Mouse (Mus musculus) CH12.LX (cell line): Measurements from ENCODE around the gene Rps6ka6.

Experiments used
- CTCF ChIP-seq, 2 experiments: IDR thresholded peaks in 1 of 2; conservative IDR thresholded peaks in 1 of 2; 2 replicates each; pipeline ENCODE4 v1.5.1; 2011 to 2012; ENCODE audit warnings: low read depth in 2 of 2, low read length in 2 of 2, improper control_type of control experiment in 1 of 2, inconsistent platforms in 1 of 2, mild to moderate bottlenecking in 1 of 2, moderate library complexity in 1 of 2
- EP300 ChIP-seq: IDR thresholded peaks from 2 replicates; pipeline ENCODE4 v1.6.1; 2011; ENCODE audit warnings: low read length, improper control_type of control experiment
- GABPA ChIP-seq: IDR thresholded peaks from 2 replicates; pipeline ENCODE4 v1.6.1; 2012; ENCODE audit warnings: low read depth, low read length, improper control_type of control experiment, inconsistent platforms; ENCODE audit not compliant: insufficient replicate concordance
- JUN ChIP-seq: IDR thresholded peaks from 2 replicates; pipeline ENCODE4 v1.6.1; 2011; ENCODE audit warnings: low read depth, mild to moderate bottlenecking, low read length, improper control_type of control experiment, moderate library complexity; ENCODE audit not compliant: insufficient read depth
- NELFE ChIP-seq: IDR thresholded peaks from 2 replicates; pipeline ENCODE4 v1.6.1; 2011; ENCODE audit warnings: low read depth, low read length, improper control_type of control experiment
- SIN3A ChIP-seq: IDR thresholded peaks from 2 replicates; pipeline ENCODE4 v1.6.1; 2012; ENCODE audit warnings: low read length, improper control_type of control experiment, inconsistent platforms
- TBP ChIP-seq: conservative IDR thresholded peaks from 2 replicates; pipeline ENCODE4 v1.6.1; 2011; ENCODE audit warnings: low read depth, low read length, improper control_type of control experiment
- TCF12 ChIP-seq: IDR thresholded peaks from 2 replicates; pipeline ENCODE4 v1.6.1; 2014; ENCODE audit warnings: low read depth, mild to moderate bottlenecking, inconsistent platforms, low read length, improper control_type of control experiment
- USF2 ChIP-seq: conservative IDR thresholded peaks from 2 replicates; pipeline ENCODE4 v1.6.1; 2011; ENCODE audit warnings: low read depth, low read length, improper control_type of control experiment

GRCm38 (mm10) chrX:111462495-111462832 lies 75.3 kb downstream of the Rps6ka6 start:
- no peak for TF ChIP-seq SIN3A
- TF ChIP-seq JUN = no peak
- no peak for TF ChIP-seq USF2
- TF ChIP-seq CTCF (conservative IDR thresholded peaks at IDR 0.05 in 1 of 2, IDR thresholded peaks at IDR 0.05 in 1 of 2; ENCODE audit: low read depth in 2 of 2, low read length in 2 of 2) = no peak
- no peak for TF ChIP-seq NELFE
- TF ChIP-seq EP300 = no peak
- TF ChIP-seq TBP = no peak
- no peak for TF ChIP-seq TCF12
- no peak for TF ChIP-seq GABPA
